Mouse (Mus musculus): ENCODE measurements at regions not wholly inside any gene's neighbourhood (a gene's known extent, or its start where the extent isn't known, plus 50 kb on each side); places are given as distances from the start of the nearest gene placed in this dataset.
A peak's percentile ranks its signal among the peaks of the same experiment; 100 is the strongest.
"Not testable (repeated sequence)": the region's sequence is repeated elsewhere in the genome, so short reads cannot be mapped to it uniquely, and the experiment has no call there.

GRCm38 (mm10) chr3:134330943-134331342 lies 94.7 kb downstream of the Cxxc4 start:
- Histone ChIP-seq H3K9me3 (ENCODE audit: low read length) (no peaks in the 10 kb centered on the region), H3K9ac (replicated peaks; ENCODE audit: low read length) (no peak overlapping the region), H3K27me3 (ENCODE audit: insufficient read depth, low read length) (no peaks in the 10 kb centered on the region), H3K4me1 (ENCODE audit: insufficient read depth, low read length) (no peaks in the 10 kb centered on the region), H3K27ac (ENCODE audit: low read length) (no peak overlapping the region), H3K4me2 (replicated peaks; ENCODE audit: low read depth, low read length) (peak overlapping the region; percentile 44), H3K36me3 (ENCODE audit: insufficient read depth, low read length) (no peaks in the 10 kb centered on the region), H3K4me3 (ENCODE audit: low read length) (peak overlapping the region; percentile 4)
- ATAC-seq (ENCODE audit: low FRiP score, low TSS enrichment) = no peak
- WGBS = 33% methylated on average over 11 of the region's 11 CpGs

- Histone ChIP-seq H3K27me3 (ENCODE audit: insufficient read depth, low read length) (no peaks in the 10 kb centered on the region), H3K9me3 (ENCODE audit: low read length) (no peaks in the 10 kb centered on the region), H3K27ac (ENCODE audit: low read length) (no peak overlapping the region), H3K9ac (replicated peaks; ENCODE audit: low read length) (no peak overlapping the region), H3K4me3 (ENCODE audit: low read length) (peak overlapping the region; percentile 4; the same call in 1 of the 2 replicates), H3K4me1 (ENCODE audit: insufficient read depth, low read length) (no peaks in the 10 kb centered on the region), H3K4me2 (replicated peaks; ENCODE audit: low read depth, low read length) (peak overlapping the region; percentile 44), H3K36me3 (ENCODE audit: insufficient read depth, low read length) (no peaks in the 10 kb centered on the region)
- ATAC-seq (ENCODE audit: low FRiP score, low TSS enrichment) = no peak
- WGBS = 59% methylated on average over 16 of the region's 16 CpGs
These were observed 95.3 kb downstream of the Cxxc4 start for GRCm38 (mm10) chr3:134331499-134332153.

GRCm38 (mm10) chr3:134339093-134339695 lies 102.9 kb downstream of the Cxxc4 start:
- H3K4me3 ChIP-seq (ENCODE audit: low read length); H3K9me3 ChIP-seq (ENCODE audit: low read length); ATAC-seq (ENCODE audit: low FRiP score, low TSS enrichment); H3K9ac ChIP-seq (replicated peaks; ENCODE audit: low read length); H3K27ac ChIP-seq (ENCODE audit: low read length); H3K27me3 ChIP-seq (ENCODE audit: insufficient read depth, low read length); H3K36me3 ChIP-seq (ENCODE audit: insufficient read depth, low read length); H3K4me2 ChIP-seq (replicated peaks; ENCODE audit: low read depth, low read length); H3K4me1 ChIP-seq (ENCODE audit: insufficient read depth, low read length): not testable (repeated sequence)
- 88% methylated on average over 3 of the region's 3 CpGs for WGBS

GRCm38 (mm10) chr3:134365948-134366347 lies 129.7 kb downstream of the Cxxc4 start:
- Histone ChIP-seq H3K4me3 (ENCODE audit: low read length) (no peak overlapping the region), H3K9ac (replicated peaks; ENCODE audit: low read length) (no peak overlapping the region), H3K4me2 (replicated peaks; ENCODE audit: low read depth, low read length) (no peak overlapping the region), H3K4me1 (ENCODE audit: insufficient read depth, low read length) (no peaks in the 10 kb centered on the region), H3K9me3 (ENCODE audit: low read length) (no peaks in the 10 kb centered on the region), H3K27me3 (ENCODE audit: insufficient read depth, low read length) (no peaks in the 10 kb centered on the region), H3K36me3 (ENCODE audit: insufficient read depth, low read length) (no peaks in the 10 kb centered on the region), H3K27ac (ENCODE audit: low read length) (no peak overlapping the region)
- no peak for ATAC-seq (ENCODE audit: low FRiP score, low TSS enrichment)
- 76% methylated on average over 4 of the region's 4 CpGs for WGBS

- WGBS = 46% methylated on average over 3 of the region's 3 CpGs
- Histone ChIP-seq H3K36me3 (ENCODE audit: insufficient read depth, low read length) (no peaks in the 10 kb centered on the region), H3K27ac (ENCODE audit: low read length) (no peak overlapping the region), H3K4me1 (ENCODE audit: insufficient read depth, low read length) (no peaks in the 10 kb centered on the region), H3K4me2 (replicated peaks; ENCODE audit: low read depth, low read length) (no peak overlapping the region), H3K27me3 (ENCODE audit: insufficient read depth, low read length) (no peaks in the 10 kb centered on the region), H3K9me3 (ENCODE audit: low read length) (no peaks in the 10 kb centered on the region), H3K9ac (replicated peaks; ENCODE audit: low read length) (no peak overlapping the region), H3K4me3 (ENCODE audit: low read length) (no peak overlapping the region)
- ATAC-seq (ENCODE audit: low FRiP score, low TSS enrichment) = no peak
These were observed 130.5 kb downstream of the Cxxc4 start for GRCm38 (mm10) chr3:134366761-134367160.

GRCm38 (mm10) chr3:134368591-134368990 lies 132.3 kb downstream of the Cxxc4 start:
- Histone ChIP-seq H3K4me1 (ENCODE audit: insufficient read depth, low read length) (no peaks in the 10 kb centered on the region), H3K27me3 (ENCODE audit: insufficient read depth, low read length) (no peaks in the 10 kb centered on the region), H3K4me2 (replicated peaks; ENCODE audit: low read depth, low read length) (no peak overlapping the region), H3K36me3 (ENCODE audit: insufficient read depth, low read length) (no peaks in the 10 kb centered on the region), H3K9ac (replicated peaks; ENCODE audit: low read length) (no peak overlapping the region), H3K9me3 (ENCODE audit: low read length) (no peaks in the 10 kb centered on the region), H3K27ac (ENCODE audit: low read length) (no peak overlapping the region), H3K4me3 (ENCODE audit: low read length) (no peak overlapping the region)
- no peak for ATAC-seq (ENCODE audit: low FRiP score, low TSS enrichment)

GRCm38 (mm10) chr3:134369126-134369525 lies 132.8 kb downstream of the Cxxc4 start:
- Histone ChIP-seq H3K36me3 (ENCODE audit: insufficient read depth, low read length) (no peaks in the 10 kb centered on the region), H3K9me3 (ENCODE audit: low read length) (no peaks in the 10 kb centered on the region), H3K4me1 (ENCODE audit: insufficient read depth, low read length) (no peaks in the 10 kb centered on the region), H3K27me3 (ENCODE audit: insufficient read depth, low read length) (no peaks in the 10 kb centered on the region), H3K4me2 (replicated peaks; ENCODE audit: low read depth, low read length) (no peak overlapping the region), H3K4me3 (ENCODE audit: low read length) (no peak overlapping the region), H3K9ac (replicated peaks; ENCODE audit: low read length) (no peak overlapping the region), H3K27ac (ENCODE audit: low read length) (no peak overlapping the region)
- ATAC-seq (ENCODE audit: low FRiP score, low TSS enrichment) = no peak
- 49% methylated on average over 4 of the region's 4 CpGs for WGBS

GRCm38 (mm10) chr3:134379549-134379948 lies 143.3 kb downstream of the Cxxc4 start:
- WGBS = 61% methylated on average over 2 of the region's 2 CpGs

GRCm38 (mm10) chr3:134390472-134391336 lies 154.4 kb downstream of the Cxxc4 start:
- no peak overlapping the region for H3K27ac ChIP-seq (ENCODE audit: low read length)
- H3K36me3 ChIP-seq (ENCODE audit: insufficient read depth, low read length) = no peaks in the 10 kb centered on the region
- no peaks in the 10 kb centered on the region for H3K27me3 ChIP-seq (ENCODE audit: insufficient read depth, low read length)
- no peak for ATAC-seq (ENCODE audit: low FRiP score, low TSS enrichment)
- no peak overlapping the region for H3K4me2 ChIP-seq (replicated peaks; ENCODE audit: low read depth, low read length)
- no peaks in the 10 kb centered on the region for H3K4me1 ChIP-seq (ENCODE audit: insufficient read depth, low read length)
- no peak overlapping the region for H3K9ac ChIP-seq (replicated peaks; ENCODE audit: low read length)
- 84% methylated on average over 4 of the region's 4 CpGs for WGBS
- no peaks in the 10 kb centered on the region for H3K9me3 ChIP-seq (ENCODE audit: low read length)
- H3K4me3 ChIP-seq (ENCODE audit: low read length) = no peak overlapping the region

More at GRCm38 (mm10) chr3:134379549-134379948, 143.3 kb downstream of the Cxxc4 start:
- Histone ChIP-seq H3K36me3 (ENCODE audit: insufficient read depth, low read length) (no peaks in the 10 kb centered on the region), H3K9ac (replicated peaks; ENCODE audit: low read length) (no peak overlapping the region), H3K9me3 (ENCODE audit: low read length) (no peaks in the 10 kb centered on the region), H3K27ac (ENCODE audit: low read length) (no peak overlapping the region), H3K4me1 (ENCODE audit: insufficient read depth, low read length) (no peaks in the 10 kb centered on the region), H3K27me3 (ENCODE audit: insufficient read depth, low read length) (no peaks in the 10 kb centered on the region), H3K4me2 (replicated peaks; ENCODE audit: low read depth, low read length) (no peak overlapping the region), H3K4me3 (ENCODE audit: low read length) (no peak overlapping the region)
- no peak for ATAC-seq (ENCODE audit: low FRiP score, low TSS enrichment)
